Mouse (Mus musculus) ES-Bruce4 (cell line): Measurements from ENCODE around the gene Trmt1. TPM values are rescaled to one million over a fixed set of nuclear protein-coding genes. Genes with fewer than 3 reads are reported as not detected.
A peak's percentile ranks its signal among the peaks of the same experiment; 100 is the strongest.

Experiments used
- H3K27ac ChIP-seq: 2 replicates; pipeline ENCODE4 v1.5.1; 2012; ENCODE audit warnings: low read length, inconsistent platforms; ENCODE audit not compliant: insufficient read depth
- H3K27me3 ChIP-seq: 2 replicates; pipeline ENCODE4 v1.6.1; 2012; ENCODE audit warnings: mild to moderate bottlenecking, low read length, inconsistent platforms; ENCODE audit not compliant: control insufficient read depth, poor library complexity, insufficient read depth, severe bottlenecking
- H3K36me3 ChIP-seq: 2 replicates; pipeline ENCODE4 v1.6.1; 2012; ENCODE audit warnings: inconsistent platforms, mild to moderate bottlenecking, low read length, moderate library complexity; ENCODE audit not compliant: control insufficient read depth, poor library complexity, insufficient read depth, severe bottlenecking
- H3K4me1 ChIP-seq: one replicate; pipeline ENCODE4 v1.8.1; 2011; ENCODE audit warnings: low read length; ENCODE audit not compliant: control insufficient read depth, insufficient read depth
- H3K4me3 ChIP-seq: 2 replicates; pipeline ENCODE4 v1.5.1; 2011; ENCODE audit warnings: low read depth, mild to moderate bottlenecking, low read length
- H3K9ac ChIP-seq: 2 replicates; pipeline ENCODE4 v1.6.1; 2012; ENCODE audit warnings: low read depth, mild to moderate bottlenecking, inconsistent platforms; ENCODE audit not compliant: poor library complexity, severe bottlenecking
- H3K9me3 ChIP-seq: replicated peaks from 2 replicates; pipeline ENCODE4 v1.6.1; 2012; ENCODE audit warnings: mild to moderate bottlenecking, low read length, inconsistent platforms; ENCODE audit not compliant: control insufficient read depth, poor library complexity, insufficient read depth, severe bottlenecking
- CTCF ChIP-seq: IDR thresholded peaks from one replicate; pipeline ENCODE4 v1.8.1; 2011; ENCODE audit warnings: low read depth, low read length
- EP300 ChIP-seq: IDR thresholded peaks from 2 replicates; pipeline ENCODE4 v1.6.1; 2011; ENCODE audit warnings: low read depth, low read length; ENCODE audit not compliant: insufficient read depth
- POLR2A ChIP-seq: IDR thresholded peaks from one replicate; pipeline ENCODE4 v1.8.1; 2011; ENCODE audit warnings: low read length; ENCODE audit not compliant: insufficient read depth
- polyA plus RNA-seq: library from polyadenylated mRNA; stranded (reverse); fragments of >200 nt; gene quantifications from 2 replicates; pipeline ENCODE4 v1.2.4, GENCODE M21; 2011; ENCODE audit warnings: low read depth; ENCODE audit not compliant: missing spikeins, insufficient read depth, insufficient read length

Gene Trmt1
- polyA plus RNA-seq, 1 experiment: 77.6 TPM

DNA sequence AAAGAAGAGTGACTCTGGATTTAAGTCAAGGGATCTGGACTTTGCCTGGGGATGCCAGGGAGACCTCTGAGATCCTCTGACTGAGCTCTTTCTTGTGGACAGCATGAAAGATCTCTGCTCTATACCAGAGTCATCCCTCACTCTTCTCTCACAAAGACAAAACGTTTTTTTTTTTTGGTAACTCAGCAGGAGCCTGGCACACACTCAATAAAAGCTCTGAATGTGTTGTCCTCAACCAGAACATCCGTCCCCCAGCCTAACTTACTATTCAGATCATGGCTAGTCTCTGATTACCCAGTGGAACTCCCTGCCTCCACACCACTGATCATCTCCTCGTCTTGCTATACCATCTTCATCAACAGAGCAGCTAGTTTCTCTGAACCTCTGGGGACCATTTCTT is 1.6 kb upstream of the Trmt1 start:
- Histone ChIP-seq H3K4me3 (no peak overlapping the region), H3K4me1 (peaks cover 3% of the 10 kb centered on the region), H3K27ac (no peak overlapping the region), H3K36me3 (peaks cover 20% of the 10 kb centered on the region), H3K27me3 (no peaks in the 10 kb centered on the region), H3K9me3 (no peaks in the 10 kb centered on the region), H3K9ac (no peak overlapping the region)
- no peak for TF ChIP-seq CTCF
- no peak for TF ChIP-seq EP300
- no peak for TF ChIP-seq POLR2A

DNA sequence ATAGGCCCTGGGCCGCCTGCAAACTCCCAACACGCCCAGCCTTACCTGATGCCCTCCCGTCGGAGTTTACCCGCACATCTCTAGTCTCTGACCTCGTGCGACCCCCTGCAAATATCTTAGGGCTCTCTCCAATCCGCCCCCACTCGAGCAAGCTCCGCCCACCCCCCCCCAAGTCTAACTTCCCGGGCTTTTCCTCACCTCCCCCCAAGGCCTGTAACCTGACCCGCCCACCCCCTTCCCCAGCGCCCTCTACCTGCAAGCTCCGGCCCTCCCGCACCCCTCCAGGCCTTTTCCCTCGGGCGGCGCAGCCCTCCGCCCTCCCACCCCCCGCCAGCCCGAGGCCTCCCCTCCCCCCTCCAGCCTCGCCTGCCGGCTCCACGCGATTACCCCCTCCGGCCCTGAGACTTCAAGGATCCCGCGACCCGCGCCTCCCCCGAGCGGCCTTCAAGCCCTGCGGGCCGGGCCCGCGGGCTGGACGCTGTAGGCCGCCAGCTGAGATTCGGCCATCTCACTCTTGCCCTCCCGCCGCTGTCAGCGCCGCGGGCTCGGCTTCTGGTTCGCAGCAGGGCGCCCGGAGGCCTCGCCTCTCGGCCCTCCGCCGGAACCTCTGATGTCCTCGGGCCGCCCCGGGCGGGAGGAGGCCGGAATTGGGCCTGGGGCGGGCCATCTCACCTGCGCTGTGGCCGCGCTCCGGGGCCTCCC is 1.0 kb downstream of the Trmt1 start:
- TF ChIP-seq POLR2A: no peak
- TF ChIP-seq EP300: no peak
- no peak for TF ChIP-seq CTCF
- Histone ChIP-seq H3K27me3 (no peaks in the 10 kb centered on the region), H3K9me3 (no peaks in the 10 kb centered on the region), H3K36me3 (peaks cover 29% of the 10 kb centered on the region), H3K27ac (peak overlapping the region; percentile 95), H3K4me1 (peaks cover 3% of the 10 kb centered on the region), H3K4me3 (peak overlapping the region; percentile 86), H3K9ac (peak overlapping the region; percentile 100)

DNA sequence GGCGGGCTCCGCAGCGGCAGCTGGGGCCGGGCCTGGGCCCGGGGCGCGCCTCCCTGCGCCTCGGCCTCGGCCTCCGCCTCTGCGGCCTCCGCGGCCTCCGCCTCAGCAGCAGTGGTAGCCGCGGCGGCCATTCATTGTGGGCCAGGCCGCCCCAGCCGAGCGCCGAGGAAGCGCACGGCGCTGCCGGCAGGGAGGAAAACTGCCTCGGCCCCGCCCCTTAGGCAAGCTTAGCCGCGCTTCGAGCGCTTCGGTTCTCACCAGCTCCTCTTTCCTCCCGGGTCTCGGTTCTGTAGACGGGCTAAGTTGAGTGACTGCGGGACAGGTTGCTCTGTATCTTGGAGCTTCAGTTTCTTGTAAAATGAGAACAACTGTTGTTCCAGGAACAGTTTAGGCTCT is 1.6 kb downstream of the Trmt1 start, which contains the start of gene Nacc1:
Gene Nacc1, minus strand, starts transcription at position 158 of the 396 bp plus-strand sequence.
- Histone ChIP-seq H3K27me3 (no peaks in the 10 kb centered on the region), H3K36me3 (peaks cover 30% of the 10 kb centered on the region), H3K9me3 (no peaks in the 10 kb centered on the region), H3K9ac (peak within 1 kb of the TSS; percentile 100), H3K4me3 (peak within 1 kb of the TSS; percentile 86), H3K4me1 (peaks cover 3% of the 10 kb centered on the region), H3K27ac (peak within 1 kb of the TSS; percentile 95)
- TF ChIP-seq EP300: peak; percentile 59; the same call in 1 of the 2 replicates
- no peak for TF ChIP-seq POLR2A
- no peak for TF ChIP-seq CTCF

DNA sequence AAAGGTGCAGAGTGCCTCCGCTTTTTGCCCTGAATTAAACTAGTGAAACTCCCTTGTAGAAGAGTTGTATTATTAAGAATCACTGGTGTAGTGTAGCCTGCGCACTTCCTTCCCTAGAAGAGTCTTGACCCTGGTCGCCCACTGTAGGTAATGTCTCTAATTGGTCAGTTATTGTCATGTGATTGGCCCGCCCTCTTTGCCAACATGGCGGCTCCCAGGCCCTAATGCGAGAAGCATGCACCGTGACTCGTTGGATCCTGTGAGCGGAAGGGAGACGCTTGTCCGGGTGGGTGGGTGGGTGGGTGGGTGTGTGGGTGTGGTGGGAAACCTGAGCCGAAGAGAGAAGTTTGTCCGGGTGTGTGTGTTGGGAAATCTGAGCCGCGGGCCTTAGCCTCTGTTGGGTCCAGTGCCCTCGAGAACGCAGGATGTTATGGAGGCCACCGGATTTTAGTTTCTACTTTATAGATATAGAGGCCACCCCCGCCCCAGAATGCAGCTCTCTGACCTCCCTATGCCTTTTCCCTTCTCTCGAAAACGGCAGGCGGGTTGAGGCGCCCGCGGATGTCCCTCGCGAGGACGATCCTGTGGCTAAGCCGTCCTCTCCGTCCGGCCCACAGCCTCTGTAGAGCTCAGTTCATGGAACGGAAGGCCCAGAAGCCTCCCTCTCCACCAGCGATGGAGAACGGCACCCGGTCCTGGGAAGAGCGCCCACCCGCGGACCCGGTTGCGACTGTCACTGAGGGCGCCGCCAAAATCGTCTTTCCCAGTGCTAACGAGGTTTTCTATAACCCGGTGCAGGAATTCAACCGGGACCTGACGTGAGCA is 3.2 kb downstream of the Trmt1 start:
- peaks cover 3% of the 10 kb centered on the region for H3K4me1 ChIP-seq
- H3K27me3 ChIP-seq: no peaks in the 10 kb centered on the region
- H3K4me3 ChIP-seq: peak overlapping the region; percentile 89
- H3K9me3 ChIP-seq: no peaks in the 10 kb centered on the region
- peaks cover 34% of the 10 kb centered on the region for H3K36me3 ChIP-seq
- H3K27ac ChIP-seq: peak overlapping the region; percentile 52; the same call in 1 of the 2 replicates
- H3K9ac ChIP-seq: peak overlapping the region; percentile 95
- TF ChIP-seq CTCF: peak; percentile 3
- no peak for TF ChIP-seq POLR2A
- TF ChIP-seq EP300: peak; percentile 27; the same call in 1 of the 2 replicates

DNA sequence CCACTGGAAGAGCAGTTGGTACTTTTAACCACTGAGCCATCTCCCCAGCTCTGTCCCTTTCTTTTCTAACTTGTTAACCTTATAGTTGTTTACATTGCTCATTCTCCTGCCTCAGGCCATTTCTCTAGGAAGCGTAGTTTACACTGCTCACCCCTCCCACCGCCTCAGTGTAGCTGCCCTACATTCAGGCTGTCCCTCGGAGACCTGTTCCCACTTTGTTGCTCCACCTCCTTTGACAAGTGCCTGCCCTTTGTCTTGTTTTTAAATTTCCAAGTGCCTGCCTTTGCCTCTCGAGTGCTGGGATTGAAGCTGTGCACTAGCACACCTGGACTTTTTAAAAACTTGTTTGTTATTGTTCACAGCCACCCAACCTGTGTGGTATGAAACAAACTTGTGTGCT is 7.2 kb downstream of the Trmt1 start:
- Histone ChIP-seq H3K4me3 (no peak overlapping the region), H3K9me3 (no peaks in the 10 kb centered on the region), H3K9ac (no peak overlapping the region), H3K27ac (no peak overlapping the region), H3K4me1 (no peaks in the 10 kb centered on the region), H3K36me3 (peaks cover 56% of the 10 kb centered on the region), H3K27me3 (no peaks in the 10 kb centered on the region)
- TF ChIP-seq POLR2A (no peak), EP300 (no peak)

DNA sequence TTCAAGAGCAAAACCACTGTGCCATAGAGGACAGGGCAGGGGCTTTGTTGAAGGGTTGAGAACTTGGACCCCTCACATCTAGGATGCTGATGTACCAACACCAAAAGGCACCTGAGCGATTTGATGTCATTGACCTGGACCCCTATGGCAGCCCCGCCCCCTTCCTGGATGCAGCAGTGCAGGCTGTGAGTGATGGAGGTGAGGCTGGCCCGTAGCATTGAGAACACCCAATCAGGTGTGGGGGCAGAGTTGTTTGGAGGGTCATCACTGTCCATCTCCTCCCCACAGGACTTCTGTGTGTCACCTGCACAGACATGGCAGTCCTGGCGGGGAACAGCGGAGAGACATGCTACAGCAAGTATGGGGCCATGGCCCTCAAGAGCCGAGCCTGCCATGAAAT is 9.0 kb downstream of the Trmt1 start:
- no peak for TF ChIP-seq CTCF
- no peak for TF ChIP-seq EP300
- no peak for TF ChIP-seq POLR2A
- H3K4me1 ChIP-seq: no peaks in the 10 kb centered on the region
- H3K36me3 ChIP-seq: peaks cover 69% of the 10 kb centered on the region

More for the DNA sequence above, 9.0 kb downstream of the Trmt1 start:
- Histone ChIP-seq H3K27ac (no peak overlapping the region), H3K4me3 (no peak overlapping the region), H3K9me3 (no peaks in the 10 kb centered on the region), H3K9ac (no peak overlapping the region), H3K27me3 (no peaks in the 10 kb centered on the region)
